Comparison of ENCODE assay signal across 18 mouse cellular contexts in the genomic region with DNA sequence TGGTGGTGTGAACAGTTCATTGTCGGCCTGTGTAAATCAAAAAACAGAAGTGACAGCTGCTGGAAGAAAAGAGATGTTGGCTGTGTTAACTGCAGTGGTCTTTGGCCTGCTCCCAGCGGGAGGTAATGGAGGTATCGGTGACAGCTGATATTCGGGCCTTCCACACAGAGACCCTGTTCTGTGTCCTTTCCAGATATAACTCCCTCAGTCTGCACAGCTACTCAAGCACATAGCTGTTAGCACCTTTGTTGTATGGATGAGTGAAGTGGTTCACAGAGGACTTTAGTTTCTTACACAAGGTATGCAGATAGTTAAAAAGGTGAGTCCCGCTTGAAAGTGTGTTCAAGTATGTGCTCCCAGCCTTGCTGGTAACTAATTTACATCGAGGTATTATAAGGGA. TPM values are rescaled to one million over a fixed set of nuclear protein-coding genes. Genes with fewer than 3 reads are reported as not detected.
DNase-seq lines count a peak whose midpoint lies in the region; ATAC-seq and TF ChIP-seq lines count a peak whose summit lies in the region.
"Had no signal": no experiment of that assay in that cellular context is flagged by ENCODE, and none has a peak within 500 bp of the region (broad histone marks: within the 10 kb centered on the region; RNA-seq: fewer than 3 reads in every experiment).

No protein-coding gene starts in this region.

- no peaks in the 10 kb centered on the region for H3K9me3 ChIP-seq in neural tube, embryonic 11.5 days (ENCODE audit: control insufficient read depth, low read length)
- no peaks in the 10 kb centered on the region for H3K9me3 ChIP-seq in forebrain, embryonic 16.5 days (ENCODE audit: control insufficient read depth, low read length)
- no peaks in the 10 kb centered on the region; the same call in 1 of the 2 replicates for H3K9me3 ChIP-seq in midbrain, embryonic 11.5 days (ENCODE audit: control insufficient read depth, low read length)
- no peaks in the 10 kb centered on the region for H3K9me3 ChIP-seq in neural tube, embryonic 15.5 days (replicated peaks)
- H3K9me3 ChIP-seq in intestine, postnatal 0 days (ENCODE audit: control insufficient read depth) = no peaks in the 10 kb centered on the region
- H3K9me3 ChIP-seq: lung, embryonic 15.5 days; stomach, embryonic 15.5 days had no signal

- H3K4me1 ChIP-seq in neural tube, embryonic 11.5 days (ENCODE audit: control insufficient read depth, insufficient read depth, low read length) = 0 out of 2 replicates have a peak, but pooled peaks cover 3% of the 10 kb centered on the region
- peaks cover 12% of the 10 kb centered on the region for H3K4me1 ChIP-seq in forebrain, embryonic 16.5 days (replicated peaks; ENCODE audit: control insufficient read depth, insufficient read depth, low read length)
- peaks cover 12% of the 10 kb centered on the region for H3K4me1 ChIP-seq in midbrain, embryonic 11.5 days (ENCODE audit: control insufficient read depth, insufficient read depth, low read length)
- peaks cover 12% of the 10 kb centered on the region for H3K4me1 ChIP-seq in neural tube, embryonic 15.5 days
- no peaks in the 10 kb centered on the region for H3K4me1 ChIP-seq in intestine, postnatal 0 days (replicated peaks; ENCODE audit: control insufficient read depth, insufficient read depth, low read length)
- H3K4me1 ChIP-seq: lung, embryonic 15.5 days; stomach, embryonic 15.5 days had no signal

- H3K27ac ChIP-seq in neural tube, embryonic 11.5 days (ENCODE audit: low read depth, low read length) = no peak overlapping the region
- H3K27ac ChIP-seq in forebrain, embryonic 16.5 days (ENCODE audit: low read length) = no peak overlapping the region
- peak overlapping the region; percentile 61 for H3K27ac ChIP-seq in midbrain, embryonic 11.5 days (ENCODE audit: low read depth, low read length)
- H3K27ac ChIP-seq in neural tube, embryonic 15.5 days (replicated peaks) = peak overlapping the region; percentile 28; the same call in 1 of the 2 replicates
- H3K27ac ChIP-seq in intestine, postnatal 0 days (ENCODE audit: low read depth, low read length) = no peak overlapping the region
- H3K27ac ChIP-seq: lung, embryonic 15.5 days; stomach, embryonic 15.5 days had no signal

- H3K9ac ChIP-seq in neural tube, embryonic 11.5 days (ENCODE audit: low read length) = no peak overlapping the region
- H3K9ac ChIP-seq in forebrain, embryonic 16.5 days (replicated peaks; ENCODE audit: low read depth, low read length) = peak overlapping the region; percentile 22; the same call in 1 of the 2 replicates
- no peak overlapping the region for H3K9ac ChIP-seq in midbrain, embryonic 11.5 days (ENCODE audit: low read length)
- H3K9ac ChIP-seq in neural tube, embryonic 15.5 days (replicated peaks) = no peak overlapping the region
- H3K9ac ChIP-seq in intestine, postnatal 0 days (ENCODE audit: low read depth, low read length) = no peak overlapping the region
- H3K9ac ChIP-seq: lung, embryonic 15.5 days; stomach, embryonic 15.5 days had no signal

- WGBS in neural tube, embryonic 11.5 days = 63% methylated on average over 6 of the region's 6 CpGs
- 17% methylated on average over 6 of the region's 6 CpGs for WGBS in forebrain, embryonic 16.5 days
- WGBS in midbrain, embryonic 11.5 days = 53% methylated on average over 6 of the region's 6 CpGs
- 51% methylated on average over 6 of the region's 6 CpGs for WGBS in neural tube, embryonic 15.5 days
- WGBS in intestine, postnatal 0 days = 75% methylated on average over 6 of the region's 6 CpGs

- peak; percentile 49; the same call in 1 of the 2 replicates for ATAC-seq in neural tube, embryonic 11.5 days (ENCODE audit: insufficient read depth, low FRiP score, low TSS enrichment)
- ATAC-seq in forebrain, embryonic 16.5 days = peak; percentile 33; the same call in 1 of the 2 replicates
- peak; percentile 46 for ATAC-seq in midbrain, embryonic 11.5 days (ENCODE audit: low FRiP score)
- ATAC-seq in neural tube, embryonic 15.5 days (ENCODE audit: low FRiP score) = no peak
- no peak for ATAC-seq in intestine, postnatal 0 days
- ATAC-seq: CD4-positive, CD25-positive, alpha-beta regulatory T cell, adult 4 months had no signal

- DNase-seq in neural tube, embryonic 11.5 days (ENCODE audit: low spot score) = no peak
- DNase-seq in neural tube, embryonic 10.5 days (ENCODE audit: extremely low spot score, low spot score) = no peak
- peak; percentile 87 for DNase-seq in midbrain, embryonic 11.5 days (ENCODE audit: low spot score, missing footprints)
- no peak for DNase-seq in gastrocnemius, adult 8-10 months (ENCODE audit: low spot score in 2 of 2)
- DNase-seq: adrenal gland, adult 2 months; cerebellum, adult 2 months; gastrocnemius, postnatal 25 days; heart, postnatal 4 days; kidney, adult 2 months; kidney, postnatal 4 days; liver; thymus, postnatal 25 days had no signal

- H3K36me3 ChIP-seq in neural tube, embryonic 11.5 days (ENCODE audit: control insufficient read depth, insufficient read depth, low read length) = no peaks in the 10 kb centered on the region
- 0 out of 2 replicates have a peak, but pooled peaks cover 2% of the 10 kb centered on the region for H3K36me3 ChIP-seq in forebrain, embryonic 16.5 days (ENCODE audit: control insufficient read depth, insufficient read depth)
- H3K36me3 ChIP-seq in midbrain, embryonic 11.5 days (ENCODE audit: control insufficient read depth, insufficient read depth, low read length) = no peaks in the 10 kb centered on the region
- peaks cover 10% of the 10 kb centered on the region for H3K36me3 ChIP-seq in neural tube, embryonic 15.5 days
- H3K36me3 ChIP-seq in intestine, postnatal 0 days (ENCODE audit: control insufficient read depth, insufficient read depth) = no peaks in the 10 kb centered on the region; the same call in 1 of the 2 replicates
- H3K36me3 ChIP-seq: lung, embryonic 15.5 days had no signal

- no peak overlapping the region for H3K4me3 ChIP-seq in neural tube, embryonic 11.5 days (ENCODE audit: low read depth, low read length)
- no peak overlapping the region for H3K4me3 ChIP-seq in forebrain, embryonic 16.5 days (replicated peaks; ENCODE audit: low read length)
- H3K4me3 ChIP-seq in midbrain, embryonic 11.5 days (ENCODE audit: low read depth, low read length) = no peak overlapping the region
- H3K4me3 ChIP-seq in neural tube, embryonic 15.5 days (replicated peaks) = no peak overlapping the region
- H3K4me3 ChIP-seq in intestine, postnatal 0 days (ENCODE audit: low read depth, low read length) = no peak overlapping the region
- H3K4me3 ChIP-seq: lung, embryonic 15.5 days; stomach, embryonic 15.5 days had no signal

- no peaks in the 10 kb centered on the region for H3K27me3 ChIP-seq in neural tube, embryonic 11.5 days (ENCODE audit: control insufficient read depth, insufficient read depth, low read length)
- no peaks in the 10 kb centered on the region for H3K27me3 ChIP-seq in forebrain, embryonic 16.5 days (replicated peaks; ENCODE audit: control insufficient read depth, insufficient read depth, low read length)
- no peaks in the 10 kb centered on the region for H3K27me3 ChIP-seq in midbrain, embryonic 11.5 days (ENCODE audit: control insufficient read depth, insufficient read depth, low read length)
- no peaks in the 10 kb centered on the region for H3K27me3 ChIP-seq in neural tube, embryonic 15.5 days (replicated peaks)
- no peaks in the 10 kb centered on the region for H3K27me3 ChIP-seq in intestine, postnatal 0 days (replicated peaks; ENCODE audit: control insufficient read depth, insufficient read depth, low read length)
- H3K27me3 ChIP-seq: lung, embryonic 15.5 days; stomach, embryonic 15.5 days had no signal

- no peak overlapping the region for H3K4me2 ChIP-seq in neural tube, embryonic 11.5 days (ENCODE audit: low read depth)
- no peak overlapping the region for H3K4me2 ChIP-seq in forebrain, embryonic 16.5 days (ENCODE audit: low read length)
- H3K4me2 ChIP-seq in midbrain, embryonic 11.5 days = peak overlapping the region; percentile 36
- H3K4me2 ChIP-seq in neural tube, embryonic 15.5 days = no peak overlapping the region
- no peak overlapping the region for H3K4me2 ChIP-seq in intestine, postnatal 0 days (replicated peaks; ENCODE audit: low read depth)
- H3K4me2 ChIP-seq: lung, embryonic 15.5 days; stomach, embryonic 15.5 days had no signal

- TF ChIP-seq CTCF in intestine, postnatal 0 days (IDR thresholded peaks at IDR 0.05; ENCODE audit: low read depth) = no peak

RNA-seq across cellular contexts. Expression of a gene that starts 7.9 kb away (rescaled TPM):
- 13.6 and 14.8 TPM in 2 replicates for polyA plus RNA-seq in neural tube, embryonic 11.5 days (2014; fragmentation: Nextera tagmentation; extraction: Ambion mirVana)
- polyA plus RNA-seq in forebrain, embryonic 16.5 days (2015; fragmentation: Nextera tagmentation; extraction: Ambion mirVana) = 30.1 and 32.0 TPM in 2 replicates
- 17.6 and 18.9 TPM in 2 replicates for polyA plus RNA-seq in midbrain, embryonic 11.5 days (2014; fragmentation: Nextera tagmentation; extraction: Ambion mirVana)
- polyA plus RNA-seq in neural tube, embryonic 15.5 days (2015; fragmentation: Nextera tagmentation; extraction: Ambion mirVana) = 17.3 and 19.2 TPM in 2 replicates
- 10 to 100 TPM; 19.4 to 35.5 (median 24.3) TPM for total RNA-seq in gastrocnemius, adult 8-10 months (2022)
- polyA plus RNA-seq in intestine, postnatal 0 days (2015; fragmentation: Nextera tagmentation; extraction: Ambion mirVana) = 5.1 and 5.7 TPM in 2 replicates

Comparison
In these comparisons a context has a peak if more than half of its experiments do, and no peak if none do; other contexts are left out.
1. ATAC-seq: peak in neural tube, embryonic 11.5 days (single experiment), forebrain, embryonic 16.5 days (single experiment) and midbrain, embryonic 11.5 days (single experiment); none in neural tube, embryonic 15.5 days (single experiment) and intestine, postnatal 0 days (single experiment).
2. H3K27ac ChIP-seq: peak in midbrain, embryonic 11.5 days (single experiment) and neural tube, embryonic 15.5 days (single experiment); none in neural tube, embryonic 11.5 days (single experiment), forebrain, embryonic 16.5 days (single experiment) and intestine, postnatal 0 days (single experiment).